Mouse (Mus musculus) embryo, embryonic 10 days (tissue): ENCODE results near the gene Tlr6.

Source experiments
- DNase-seq: peaks from one replicate; pipeline ENCODE4 v3.0.0-alpha.2; 2015; ENCODE audit warnings: low spot score

Tlr6 gene

GRCm38 (mm10) chr5:64932215-64932614 is 27.7 kb downstream of the Tlr6 start:
- no peak for DNase-seq

- no peak for DNase-seq
Measured at GRCm38 (mm10) chr5:64922891-64923381, 37.0 kb downstream of the Tlr6 start.

- DNase-seq = no peak
Measured at GRCm38 (mm10) chr5:64918616-64919597, 41.0 kb downstream of the Tlr6 start.

- no peak for DNase-seq
Measured at GRCm38 (mm10) chr5:64917721-64918120, 42.2 kb downstream of the Tlr6 start.

GRCm38 (mm10) chr5:64917161-64917560 is 42.7 kb downstream of the Tlr6 start:
- no peak for DNase-seq

GRCm38 (mm10) chr5:64908585-64909284 is 51.2 kb downstream of the Tlr6 start:
- DNase-seq = no peak

GRCm38 (mm10) chr5:64907906-64908305 is 52.0 kb downstream of the Tlr6 start:
- no peak for DNase-seq

- DNase-seq = no peak
Measured at GRCm38 (mm10) chr5:64905516-64906271, 54.2 kb downstream of the Tlr6 start.
